Mouse (Mus musculus): ENCODE data around the gene Gm8362. TPM values are rescaled to one million over a fixed set of nuclear protein-coding genes. Genes with fewer than 3 reads are reported as not detected.
"Not testable (repeated sequence)": the region's sequence is repeated elsewhere in the genome, so short reads cannot be mapped to it uniquely, and the experiment has no call there.

The Gm8362 gene
- polyA plus RNA-seq (2012; rRNA removed): 0.06 TPM in 1 of 2 replicates, not detected in the other

- H3K27ac ChIP-seq (ENCODE audit: insufficient read depth, low read length); H3K4me1 ChIP-seq (ENCODE audit: control insufficient read depth, insufficient read depth, low read length); H3K4me3 ChIP-seq (ENCODE audit: insufficient read depth, low read length): not testable (repeated sequence)
Observed at GRCm38 (mm10) chr14:6774311-6774710, at the start of gene Gm8362. Gene Gm8362 (minus strand): TSS chr14:6774411.

- H3K4me1 ChIP-seq (ENCODE audit: control insufficient read depth, insufficient read depth, low read length); H3K4me3 ChIP-seq (ENCODE audit: insufficient read depth, low read length): not testable (repeated sequence)
Observed at GRCm38 (mm10) chr14:6823297-6823696, 49.1 kb upstream of the Gm8362 start.

GRCm38 (mm10) chr14:6757231-6757536 lies 17.0 kb downstream of the Gm8362 start:
- H3K27ac ChIP-seq (ENCODE audit: insufficient read depth, low read length); H3K4me1 ChIP-seq (ENCODE audit: control insufficient read depth, insufficient read depth, low read length); H3K4me3 ChIP-seq (ENCODE audit: insufficient read depth, low read length): not testable (repeated sequence)

More at GRCm38 (mm10) chr14:6823297-6823696, 49.1 kb upstream of the Gm8362 start:
- H3K27ac ChIP-seq (ENCODE audit: insufficient read depth, low read length): not testable (repeated sequence)

GRCm38 (mm10) chr14:6756384-6757230 lies 17.6 kb downstream of the Gm8362 start:
- not testable (repeated sequence) for H3K27ac ChIP-seq (ENCODE audit: insufficient read depth, low read length)

GRCm38 (mm10) chr14:6742232-6742631 lies 32.0 kb downstream of the Gm8362 start, which contains the start of gene Gm3636:
Gene Gm3636 (minus strand): TSS chr14:6742332.
- not testable (repeated sequence) for H3K4me3 ChIP-seq (ENCODE audit: insufficient read depth, low read length); H3K27ac ChIP-seq (ENCODE audit: insufficient read depth, low read length); H3K4me1 ChIP-seq (ENCODE audit: control insufficient read depth, insufficient read depth, low read length)

More at GRCm38 (mm10) chr14:6756384-6757230, 17.6 kb downstream of the Gm8362 start:
- H3K4me1 ChIP-seq (ENCODE audit: control insufficient read depth, insufficient read depth, low read length): not testable (repeated sequence)
- H3K4me3 ChIP-seq (ENCODE audit: insufficient read depth, low read length): peak overlapping the region; percentile 44; the same call in 1 of the 2 replicates

GRCm38 (mm10) chr14:6720151-6720550 lies 54.1 kb downstream of the Gm8362 start, which contains the start of gene Gm8050:
Gene Gm8050 (minus strand): TSS chr14:6720251.
- H3K27ac ChIP-seq (ENCODE audit: insufficient read depth, low read length); H3K4me1 ChIP-seq (ENCODE audit: control insufficient read depth, insufficient read depth, low read length): not testable (repeated sequence)

More at GRCm38 (mm10) chr14:6720151-6720550, 54.1 kb downstream of the Gm8362 start, which contains the start of gene Gm8050:
- not testable (repeated sequence) for H3K4me3 ChIP-seq (ENCODE audit: insufficient read depth, low read length)

Other genes with a start within 250 kb of the Gm8362 start
- gene Gm8356, start 237.1 kb downstream of the Gm8362 start, polyA plus RNA-seq (2012; rRNA removed): not detected in 2 replicates
- 0.26 and 0.69 TPM in 2 replicates for gene Gm3629, start 183.8 kb downstream of the Gm8362 start, polyA plus RNA-seq (2012; rRNA removed)
- gene Gm3460, start 152.0 kb downstream of the Gm8362 start, polyA plus RNA-seq (2012; rRNA removed): 0.40 TPM in 1 of 2 replicates, not detected in the other
- gene Gm10251, start 90.2 kb downstream of the Gm8362 start, polyA plus RNA-seq (2012; rRNA removed): 0.08 TPM in 1 of 2 replicates, not detected in the other
- gene Gm8050, start 54.2 kb downstream of the Gm8362 start, polyA plus RNA-seq (2012; rRNA removed): not detected in 2 replicates
- gene Gm3636, start 32.1 kb downstream of the Gm8362 start, polyA plus RNA-seq (2012; rRNA removed): 5.4 and 6.5 TPM in 2 replicates
- gene Gm3642, start 65.9 kb upstream of the Gm8362 start, polyA plus RNA-seq (2012; rRNA removed): 0.06 TPM in 1 of 2 replicates, not detected in the other
- gene Gm3667, start 115.6 kb upstream of the Gm8362 start, polyA plus RNA-seq (2012; rRNA removed): 3.6 and 3.7 TPM in 2 replicates
- gene Gm6356, start 199.4 kb upstream of the Gm8362 start, polyA plus RNA-seq (2012; rRNA removed): not detected in 2 replicates

All from cortical plate, adult 2 months (tissue).